Mouse (Mus musculus): ENCODE measurements around the gene Cbln1.

DNA sequence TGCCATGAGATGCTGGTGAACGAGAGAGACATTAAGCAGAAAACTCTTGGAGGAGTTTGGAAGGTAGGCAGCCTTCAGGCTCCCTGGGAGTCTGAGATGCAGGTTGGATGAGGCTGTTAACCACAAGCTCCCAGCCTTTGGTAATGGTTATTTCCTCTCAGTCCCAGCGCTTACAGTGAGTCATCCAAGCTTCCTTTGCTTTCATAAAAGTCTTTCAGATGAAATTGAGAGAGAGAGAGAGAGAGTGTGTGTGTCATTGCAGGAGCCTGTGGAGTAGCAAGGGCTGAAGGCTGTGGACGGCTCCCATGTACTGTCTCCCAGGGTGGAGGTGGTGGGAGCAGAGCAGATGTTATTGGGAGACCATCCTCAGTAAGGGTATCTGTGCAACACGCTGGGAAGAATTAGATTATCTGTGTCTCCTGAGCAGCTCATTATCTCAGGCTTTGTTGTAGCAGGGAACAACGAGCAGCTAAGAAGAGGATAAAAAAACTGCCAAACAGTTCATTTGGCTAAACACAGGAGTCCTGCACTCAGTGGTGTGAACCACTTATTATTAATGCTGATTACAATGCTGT, 17.5 kb upstream of the Cbln1 start:
- TF ChIP-seq CTCF (IDR thresholded peaks at IDR 0.05; ENCODE audit: borderline replicate concordance, insufficient read depth, low read length): no peak
- no peak for TF ChIP-seq POLR2A (IDR thresholded peaks at IDR 0.05; ENCODE audit: low read depth, low read length)

All from embryonic fibroblast, embryonic 13.5 days (primary cell).